17 mouse cellular contexts compared by ENCODE assay signal in genomic region chr7:28715598-28715997, GRCm38 (mm10). TPM values are rescaled to one million over a fixed set of nuclear protein-coding genes. Genes with fewer than 3 reads are reported as not detected.
DNase-seq lines count a peak whose midpoint lies in the region; ATAC-seq and TF ChIP-seq lines count a peak whose summit lies in the region.
"Had no signal": no experiment of that assay in that cellular context is flagged by ENCODE, and none has a peak within 500 bp of the region (broad histone marks: within the 10 kb centered on the region; RNA-seq: fewer than 3 reads in every experiment).

No protein-coding gene starts in this region.

- no peak overlapping the region for H3K9ac ChIP-seq in embryonic facial prominence, embryonic 13.5 days
- no peak overlapping the region for H3K9ac ChIP-seq in limb, embryonic 13.5 days
- H3K9ac ChIP-seq: stomach, embryonic 15.5 days had no signal

- no peak for ATAC-seq in embryonic facial prominence, embryonic 13.5 days (ENCODE audit: insufficient number of reproducible peaks, insufficient read depth, low FRiP score, low TSS enrichment, low read depth)
- ATAC-seq in limb, embryonic 13.5 days (ENCODE audit: low FRiP score, low read depth), result no peak

- H3K9me3 ChIP-seq in embryonic facial prominence, embryonic 13.5 days, result no peaks in the 10 kb centered on the region
- no peaks in the 10 kb centered on the region for H3K9me3 ChIP-seq in embryonic facial prominence, embryonic 10.5 days
- no peaks in the 10 kb centered on the region for H3K9me3 ChIP-seq in limb, embryonic 13.5 days
- H3K9me3 ChIP-seq in limb, embryonic 10.5 days (replicated peaks), result no peaks in the 10 kb centered on the region
- H3K9me3 ChIP-seq: forebrain, embryonic 12.5 days; heart, embryonic 15.5 days; stomach, embryonic 15.5 days had no signal

- DNase-seq in embryonic facial prominence, embryonic 10.5 days (ENCODE audit: low spot score), result no peak
- no peak for DNase-seq in limb, embryonic 10.5 days (ENCODE audit: low spot score)
- DNase-seq in 3T3-L1 (ENCODE audit: low read depth, low spot score), result peak; percentile 30
- no peak for DNase-seq in brain, embryonic 14.5 days (ENCODE audit: low read depth)
- DNase-seq in heart, adult 18-20 months, result no peak
- DNase-seq in ovary, postnatal 14 days (ENCODE audit: low spot score), result no peak
- DNase-seq: adrenal gland, adult 2 months; cerebellum, adult 9-11 months; kidney, postnatal 25 days; liver; lung, postnatal 4 days had no signal

- TF ChIP-seq CTCF in brain, embryonic 14.5 days (IDR thresholded peaks at IDR 0.05; ENCODE audit: borderline replicate concordance, extremely low read depth, insufficient read depth, insufficient read length), result peak; percentile 10; the same call in 1 of the 2 replicates

- no peaks in the 10 kb centered on the region for H3K27me3 ChIP-seq in embryonic facial prominence, embryonic 13.5 days
- H3K27me3 ChIP-seq in embryonic facial prominence, embryonic 10.5 days (replicated peaks; ENCODE audit: low read depth, poor library complexity, severe bottlenecking), result peaks cover 13% of the 10 kb centered on the region; the same call in 1 of the 2 replicates
- H3K27me3 ChIP-seq in limb, embryonic 13.5 days, result no peaks in the 10 kb centered on the region
- H3K27me3 ChIP-seq in limb, embryonic 10.5 days (ENCODE audit: low read depth, poor library complexity, severe bottlenecking), result no peaks in the 10 kb centered on the region
- H3K27me3 ChIP-seq: forebrain, embryonic 12.5 days; heart, embryonic 15.5 days; stomach, embryonic 15.5 days had no signal

- TF ChIP-seq POLR2A in brain, embryonic 14.5 days (IDR thresholded peaks at IDR 0.05; ENCODE audit: borderline replicate concordance, extremely low read depth, insufficient read depth, insufficient read length, poor library complexity, severe bottlenecking), result no peak

- no peaks in the 10 kb centered on the region for H3K36me3 ChIP-seq in embryonic facial prominence, embryonic 13.5 days
- H3K36me3 ChIP-seq in embryonic facial prominence, embryonic 10.5 days (replicated peaks), result no peaks in the 10 kb centered on the region
- H3K36me3 ChIP-seq in limb, embryonic 13.5 days, result no peaks in the 10 kb centered on the region
- no peaks in the 10 kb centered on the region for H3K36me3 ChIP-seq in limb, embryonic 10.5 days
- H3K36me3 ChIP-seq: forebrain, embryonic 12.5 days; heart, embryonic 15.5 days; stomach, embryonic 15.5 days had no signal

- H3K27ac ChIP-seq in embryonic facial prominence, embryonic 13.5 days, result no peak overlapping the region
- no peak overlapping the region for H3K27ac ChIP-seq in embryonic facial prominence, embryonic 10.5 days (replicated peaks)
- H3K27ac ChIP-seq in limb, embryonic 13.5 days, result no peak overlapping the region
- H3K27ac ChIP-seq in limb, embryonic 10.5 days, result no peak overlapping the region
- H3K27ac ChIP-seq: forebrain, embryonic 12.5 days; stomach, embryonic 15.5 days had no signal

- 94% methylated on average over 2 of the region's 2 CpGs for WGBS in embryonic facial prominence, embryonic 13.5 days
- WGBS in embryonic facial prominence, embryonic 10.5 days, result 98% methylated on average over 2 of the region's 2 CpGs
- 93% methylated on average over 2 of the region's 2 CpGs for WGBS in limb, embryonic 13.5 days
- 96% methylated on average over 2 of the region's 2 CpGs for WGBS in limb, embryonic 10.5 days

- H3K4me3 ChIP-seq in embryonic facial prominence, embryonic 13.5 days, result no peak overlapping the region
- no peak overlapping the region for H3K4me3 ChIP-seq in embryonic facial prominence, embryonic 10.5 days
- H3K4me3 ChIP-seq in limb, embryonic 13.5 days, result no peak overlapping the region
- no peak overlapping the region for H3K4me3 ChIP-seq in limb, embryonic 10.5 days

- peak overlapping the region; percentile 67; the same call in 1 of the 2 replicates for H3K4me2 ChIP-seq in embryonic facial prominence, embryonic 13.5 days
- H3K4me2 ChIP-seq in limb, embryonic 13.5 days (replicated peaks), result peak overlapping the region; percentile 71

- peaks cover 23% of the 10 kb centered on the region for H3K4me1 ChIP-seq in embryonic facial prominence, embryonic 13.5 days
- H3K4me1 ChIP-seq in embryonic facial prominence, embryonic 10.5 days, result peaks cover 27% of the 10 kb centered on the region
- H3K4me1 ChIP-seq in limb, embryonic 13.5 days, result peaks cover 30% of the 10 kb centered on the region
- H3K4me1 ChIP-seq in limb, embryonic 10.5 days, result peaks cover 31% of the 10 kb centered on the region

RNA-seq across cellular contexts. Expression of gene Fbxo17, which starts 1.0 kb away (rescaled TPM):
- 18.1 and 21.6 TPM in 2 replicates for polyA plus RNA-seq in embryonic facial prominence, embryonic 13.5 days (2015; fragmentation: Nextera tagmentation; extraction: Ambion mirVana)
- polyA plus RNA-seq in embryonic facial prominence, embryonic 10.5 days (2016; fragmentation: Nextera tagmentation; extraction: Ambion mirVana), result 11.9 and 14.3 TPM in 2 replicates
- polyA plus RNA-seq in limb, embryonic 13.5 days (2015; fragmentation: Nextera tagmentation; extraction: Ambion mirVana), result 31.8 and 33.9 TPM in 2 replicates
- polyA plus RNA-seq in limb, embryonic 10.5 days (2016; fragmentation: Nextera tagmentation; extraction: Ambion mirVana), result 12.7 and 16.1 TPM in 2 replicates
- polyA plus RNA-seq in brain, embryonic 14.5 days (2012; rRNA removed), result 3.3 and 4.1 TPM in 2 replicates
- under 1 TPM; 0.62 to 0.82 TPM for total RNA-seq in heart, adult 18-20 months (2021)

RNA-seq across cellular contexts. Expression of gene Fbxo27, which starts 22.9 kb away (rescaled TPM):
- polyA plus RNA-seq in embryonic facial prominence, embryonic 13.5 days (2015; fragmentation: Nextera tagmentation; extraction: Ambion mirVana), result 7.7 and 8.3 TPM in 2 replicates
- 7.8 TPM in 2 replicates for polyA plus RNA-seq in embryonic facial prominence, embryonic 10.5 days (2016; fragmentation: Nextera tagmentation; extraction: Ambion mirVana)
- polyA plus RNA-seq in limb, embryonic 13.5 days (2015; fragmentation: Nextera tagmentation; extraction: Ambion mirVana), result 7.0 and 7.6 TPM in 2 replicates
- 4.7 and 6.3 TPM in 2 replicates for polyA plus RNA-seq in limb, embryonic 10.5 days (2016; fragmentation: Nextera tagmentation; extraction: Ambion mirVana)
- polyA plus RNA-seq in brain, embryonic 14.5 days (2012; rRNA removed), result 18.0 and 22.0 TPM in 2 replicates
- under 1 TPM; 0.12 to 0.23 TPM for total RNA-seq in heart, adult 18-20 months (2021)

RNA-seq across cellular contexts. Expression of gene Mrps12, which starts 26.0 kb away (rescaled TPM):
- polyA plus RNA-seq in embryonic facial prominence, embryonic 13.5 days (2015; fragmentation: Nextera tagmentation; extraction: Ambion mirVana), result 127 and 132 TPM in 2 replicates
- polyA plus RNA-seq in embryonic facial prominence, embryonic 10.5 days (2016; fragmentation: Nextera tagmentation; extraction: Ambion mirVana), result 163 and 164 TPM in 2 replicates
- polyA plus RNA-seq in limb, embryonic 13.5 days (2015; fragmentation: Nextera tagmentation; extraction: Ambion mirVana), result 113 and 114 TPM in 2 replicates
- 152 and 186 TPM in 2 replicates for polyA plus RNA-seq in limb, embryonic 10.5 days (2016; fragmentation: Nextera tagmentation; extraction: Ambion mirVana)
- polyA plus RNA-seq in brain, embryonic 14.5 days (2012; rRNA removed), result 68.0 and 91.1 TPM in 2 replicates
- total RNA-seq in heart, adult 18-20 months (2021), result 10 to 100 TPM; 59.4 to 60.4 TPM

RNA-seq across cellular contexts. Expression of gene Sars2, which starts 26.2 kb away (rescaled TPM):
- 27.3 and 30.8 TPM in 2 replicates for polyA plus RNA-seq in embryonic facial prominence, embryonic 13.5 days (2015; fragmentation: Nextera tagmentation; extraction: Ambion mirVana)
- 40.3 and 44.6 TPM in 2 replicates for polyA plus RNA-seq in embryonic facial prominence, embryonic 10.5 days (2016; fragmentation: Nextera tagmentation; extraction: Ambion mirVana)
- 26.7 and 30.4 TPM in 2 replicates for polyA plus RNA-seq in limb, embryonic 13.5 days (2015; fragmentation: Nextera tagmentation; extraction: Ambion mirVana)
- polyA plus RNA-seq in limb, embryonic 10.5 days (2016; fragmentation: Nextera tagmentation; extraction: Ambion mirVana), result 43.9 and 46.4 TPM in 2 replicates
- polyA plus RNA-seq in brain, embryonic 14.5 days (2012; rRNA removed), result 22.5 and 27.4 TPM in 2 replicates
- 10 to 100 TPM; 14.7 to 15.5 TPM for total RNA-seq in heart, adult 18-20 months (2021)

RNA-seq across cellular contexts. Expression of gene Ccer2, which starts 40.4 kb away (rescaled TPM):
- 0.89 and 2.1 TPM in 2 replicates for polyA plus RNA-seq in embryonic facial prominence, embryonic 13.5 days (2015; fragmentation: Nextera tagmentation; extraction: Ambion mirVana)
- 0.49 and 2.1 TPM in 2 replicates for polyA plus RNA-seq in embryonic facial prominence, embryonic 10.5 days (2016; fragmentation: Nextera tagmentation; extraction: Ambion mirVana)
- polyA plus RNA-seq in limb, embryonic 13.5 days (2015; fragmentation: Nextera tagmentation; extraction: Ambion mirVana), result not detected in 2 replicates
- not detected in 2 replicates for polyA plus RNA-seq in limb, embryonic 10.5 days (2016; fragmentation: Nextera tagmentation; extraction: Ambion mirVana)
- polyA plus RNA-seq in brain, embryonic 14.5 days (2012; rRNA removed), result 0.33 TPM in 1 of 2 replicates, not detected in the other
- total RNA-seq in heart, adult 18-20 months (2021), result not detected
- total RNA-seq: adrenal gland, adult 2 months; gastrocnemius, postnatal 4 days had no signal
- polyA plus RNA-seq: adrenal gland, adult 2 months; forebrain, embryonic 12.5 days; heart, embryonic 15.5 days; stomach, embryonic 15.5 days had no signal
